Mouse (Mus musculus): ENCODE measurements around the gene March10. TPM values are rescaled to one million over a fixed set of nuclear protein-coding genes. Genes with fewer than 3 reads are reported as not detected.

March10 gene
- 0.38 TPM in 1 of 2 replicates, not detected in the other for polyA plus RNA-seq (2015; fragmentation: Nextera tagmentation; extraction: Ambion mirVana)

DNA sequence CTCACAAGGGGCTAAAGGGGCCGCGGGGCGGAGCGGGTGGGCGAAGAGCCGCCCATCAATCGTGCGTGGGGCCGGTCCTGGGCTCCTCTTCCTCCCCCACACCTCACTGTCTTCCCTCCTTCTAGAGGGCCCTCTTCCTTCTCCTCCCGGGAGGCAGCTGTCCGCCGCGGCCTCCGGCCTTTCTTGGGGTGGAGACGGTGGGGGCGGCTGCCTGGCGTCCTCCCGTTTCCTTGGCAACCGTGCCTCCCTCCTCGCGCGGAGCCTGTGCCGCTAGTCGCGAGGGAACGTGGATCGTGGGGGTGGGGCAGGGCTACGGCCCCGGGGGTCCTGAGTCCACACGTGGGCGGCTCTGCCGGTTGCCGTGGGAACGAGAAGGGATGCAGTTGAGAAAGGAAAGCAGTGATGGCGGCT is at the start of gene March10:
Gene March10 (minus strand): TSS at position 239 of the 411 bp plus-strand sequence.
- peak within 1 kb of the TSS; percentile 61 for H3K4me2 ChIP-seq (ENCODE audit: low read depth, low read length)
- H3K9me3 ChIP-seq (ENCODE audit: control insufficient read depth, low read length): no peaks in the 10 kb centered on the region
- H3K9ac ChIP-seq (ENCODE audit: low read length): peak within 1 kb of the TSS; percentile 4; the same call in 1 of the 2 replicates
- peaks cover 4% of the 10 kb centered on the region; the same call in 1 of the 2 replicates for H3K4me1 ChIP-seq (replicated peaks; ENCODE audit: control insufficient read depth, insufficient read depth, low read length)
- H3K27me3 ChIP-seq (ENCODE audit: control insufficient read depth, insufficient read depth, low read depth, low read length): peaks cover 2% of the 10 kb centered on the region; the same call in 1 of the 2 replicates
- no peaks in the 10 kb centered on the region for H3K36me3 ChIP-seq (ENCODE audit: control insufficient read depth, insufficient read depth, low read length)
- ATAC-seq (ENCODE audit: low read depth): peak; percentile 45; the same call in 1 of the 2 replicates
- WGBS: 3% methylated on average over 35 of the region's 35 CpGs
- H3K27ac ChIP-seq (ENCODE audit: low read length): no peak within 1 kb of the TSS
- peak within 1 kb of the TSS; percentile 44 for H3K4me3 ChIP-seq (ENCODE audit: low read length)

DNA sequence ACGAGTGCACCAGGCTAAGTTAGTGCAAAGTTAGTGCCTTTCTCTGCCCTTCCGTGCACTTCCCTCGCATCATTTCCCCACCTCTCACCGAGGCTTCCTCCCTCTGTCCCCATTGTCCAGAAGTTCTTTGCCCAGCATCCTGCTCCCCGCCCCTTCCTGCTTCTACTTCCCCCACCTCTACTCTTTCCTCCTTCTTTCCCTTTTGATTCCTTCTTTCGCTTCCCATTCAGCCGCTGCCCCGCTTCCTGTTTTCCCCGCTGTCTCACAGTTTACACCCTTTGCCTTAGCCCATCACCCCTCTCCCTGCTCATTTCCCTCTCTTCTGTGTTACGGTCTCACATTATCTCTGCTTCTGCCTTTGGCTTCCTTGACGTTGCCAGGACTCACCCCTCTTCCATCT is 49.8 kb upstream of the March10 start:
- 59% methylated on average over 11 of the region's 11 CpGs for WGBS

DNA sequence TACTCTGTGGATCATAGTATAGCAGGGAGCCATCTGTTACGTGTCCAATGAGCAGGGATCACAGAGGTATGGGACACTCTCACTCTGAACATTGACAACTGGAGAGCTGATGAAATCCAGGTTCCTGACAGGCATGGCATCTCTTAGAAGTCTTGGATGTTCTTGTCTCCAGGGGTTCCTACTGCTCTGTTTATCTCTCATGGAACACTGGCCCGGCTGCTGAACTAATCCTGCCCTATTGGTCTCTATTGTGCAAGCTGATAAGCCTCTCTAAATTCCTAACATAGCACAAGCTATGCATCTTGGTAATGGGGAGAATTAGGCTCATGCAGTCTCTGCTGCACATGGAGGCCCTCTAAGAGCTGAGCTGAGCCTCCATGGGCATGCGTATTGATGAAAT is 48.5 kb upstream of the March10 start:
- Histone ChIP-seq H3K27me3 (ENCODE audit: control insufficient read depth, insufficient read depth, low read depth, low read length) (no peaks in the 10 kb centered on the region), H3K36me3 (ENCODE audit: control insufficient read depth, insufficient read depth, low read length) (no peaks in the 10 kb centered on the region), H3K9ac (ENCODE audit: low read length) (no peak overlapping the region), H3K4me2 (ENCODE audit: low read depth, low read length) (no peak overlapping the region), H3K4me3 (ENCODE audit: low read length) (no peak overlapping the region), H3K27ac (ENCODE audit: low read length) (0 out of 2 replicates have a peak overlapping the region, but pooled peaks have one; percentile 28), H3K4me1 (replicated peaks; ENCODE audit: control insufficient read depth, insufficient read depth, low read length) (peaks cover 33% of the 10 kb centered on the region), H3K9me3 (ENCODE audit: control insufficient read depth, low read length) (no peaks in the 10 kb centered on the region)
- peak; percentile 13; the same call in 1 of the 2 replicates for ATAC-seq (ENCODE audit: low read depth)
- WGBS: 46% methylated on average over 3 of the region's 3 CpGs

More for the DNA sequence above, 49.8 kb upstream of the March10 start:
- H3K9me3 ChIP-seq (ENCODE audit: control insufficient read depth, low read length): no peaks in the 10 kb centered on the region
- peaks cover 33% of the 10 kb centered on the region for H3K4me1 ChIP-seq (replicated peaks; ENCODE audit: control insufficient read depth, insufficient read depth, low read length)
- H3K27ac ChIP-seq (ENCODE audit: low read length): peak overlapping the region; percentile 48
- H3K4me3 ChIP-seq (ENCODE audit: low read length): no peak overlapping the region
- no peaks in the 10 kb centered on the region for H3K27me3 ChIP-seq (ENCODE audit: control insufficient read depth, insufficient read depth, low read depth, low read length)
- H3K4me2 ChIP-seq (ENCODE audit: low read depth, low read length): no peak overlapping the region
- no peak overlapping the region for H3K9ac ChIP-seq (ENCODE audit: low read length)
- no peak for ATAC-seq (ENCODE audit: low read depth)
- no peaks in the 10 kb centered on the region for H3K36me3 ChIP-seq (ENCODE audit: control insufficient read depth, insufficient read depth, low read length)

DNA sequence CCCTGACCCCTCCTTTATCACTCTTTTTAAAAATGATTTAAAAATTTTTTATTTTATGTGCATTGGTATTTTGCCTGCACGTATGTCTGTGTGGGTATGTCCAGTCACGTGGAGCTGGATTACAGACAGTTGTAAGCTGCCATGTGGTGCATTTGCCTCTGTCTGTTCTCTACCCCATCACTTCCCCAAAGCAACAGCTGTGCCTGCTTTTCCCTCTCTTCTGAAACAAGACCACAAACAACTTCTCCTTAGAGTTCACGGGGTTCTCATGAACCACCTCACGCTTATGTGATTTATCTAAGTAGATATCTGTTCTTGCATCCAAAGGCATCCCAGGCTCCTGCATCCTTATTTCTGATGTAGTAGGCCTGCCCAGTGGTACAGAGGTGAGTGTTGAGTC is 45.8 kb upstream of the March10 start:
- Histone ChIP-seq H3K36me3 (ENCODE audit: control insufficient read depth, insufficient read depth, low read length) (no peaks in the 10 kb centered on the region), H3K4me2 (ENCODE audit: low read depth, low read length) (no peak overlapping the region), H3K9ac (ENCODE audit: low read length) (no peak overlapping the region), H3K9me3 (ENCODE audit: control insufficient read depth, low read length) (no peaks in the 10 kb centered on the region), H3K4me1 (replicated peaks; ENCODE audit: control insufficient read depth, insufficient read depth, low read length) (peaks cover 21% of the 10 kb centered on the region), H3K27ac (ENCODE audit: low read length) (no peak overlapping the region), H3K4me3 (ENCODE audit: low read length) (no peak overlapping the region), H3K27me3 (ENCODE audit: control insufficient read depth, insufficient read depth, low read depth, low read length) (no peaks in the 10 kb centered on the region)
- ATAC-seq (ENCODE audit: low read depth): no peak
- 70% methylated on average over 4 of the region's 4 CpGs for WGBS

DNA sequence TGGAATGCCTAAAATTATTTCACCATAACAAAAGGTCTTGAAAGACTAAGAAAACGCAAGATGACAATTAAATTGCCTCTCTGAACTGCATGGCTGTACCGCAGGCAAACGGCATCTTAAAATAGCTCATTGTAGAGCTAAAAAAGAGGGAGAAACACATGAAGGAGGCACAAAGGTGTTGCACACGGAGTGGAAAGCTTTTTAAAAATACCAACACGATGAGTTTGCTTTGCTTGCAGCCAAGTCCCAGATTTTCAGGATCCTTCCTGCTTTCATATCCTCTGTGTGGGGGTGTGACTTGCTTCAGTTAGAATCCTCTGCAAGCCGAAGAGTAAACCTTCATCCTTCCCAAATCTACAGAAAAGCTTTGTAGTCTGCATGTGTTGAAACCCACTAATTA is 41.0 kb upstream of the March10 start:
- Histone ChIP-seq H3K36me3 (ENCODE audit: control insufficient read depth, insufficient read depth, low read length) (no peaks in the 10 kb centered on the region), H3K9ac (ENCODE audit: low read length) (no peak overlapping the region), H3K27ac (ENCODE audit: low read length) (no peak overlapping the region), H3K9me3 (ENCODE audit: control insufficient read depth, low read length) (no peaks in the 10 kb centered on the region), H3K4me1 (replicated peaks; ENCODE audit: control insufficient read depth, insufficient read depth, low read length) (peaks cover 2% of the 10 kb centered on the region), H3K4me3 (ENCODE audit: low read length) (no peak overlapping the region), H3K4me2 (ENCODE audit: low read depth, low read length) (no peak overlapping the region), H3K27me3 (ENCODE audit: control insufficient read depth, insufficient read depth, low read depth, low read length) (no peaks in the 10 kb centered on the region)
- 68% methylated on average over 6 of the region's 6 CpGs for WGBS
- no peak for ATAC-seq (ENCODE audit: low read depth)

DNA sequence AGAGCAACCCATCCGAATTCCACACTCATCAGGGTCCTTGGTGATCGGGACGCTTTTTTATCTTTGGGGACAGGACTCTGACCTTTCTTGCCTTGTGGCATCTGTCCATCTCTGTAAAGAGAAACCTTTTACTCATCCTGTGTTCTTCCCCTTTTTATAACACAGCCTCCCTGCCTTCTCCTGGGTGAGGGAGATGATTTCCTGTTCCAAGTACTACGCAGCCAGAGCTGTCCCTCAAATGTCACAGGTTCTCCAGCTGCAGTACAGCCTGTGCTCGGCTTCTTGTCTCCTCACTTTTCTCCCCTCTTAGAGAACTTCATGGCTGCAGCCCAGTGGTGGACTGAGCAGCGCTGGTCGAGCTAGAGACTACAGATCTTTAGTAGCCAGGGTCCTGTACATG is 40.1 kb upstream of the March10 start:
- ATAC-seq (ENCODE audit: low read depth): no peak
- no peaks in the 10 kb centered on the region for H3K27me3 ChIP-seq (ENCODE audit: control insufficient read depth, insufficient read depth, low read depth, low read length)
- H3K36me3 ChIP-seq (ENCODE audit: control insufficient read depth, insufficient read depth, low read length): no peaks in the 10 kb centered on the region
- no peak overlapping the region for H3K4me2 ChIP-seq (ENCODE audit: low read depth, low read length)
- 46% methylated on average over 7 of the region's 7 CpGs for WGBS
- no peak overlapping the region for H3K4me3 ChIP-seq (ENCODE audit: low read length)
- H3K9me3 ChIP-seq (ENCODE audit: control insufficient read depth, low read length): no peaks in the 10 kb centered on the region
- H3K9ac ChIP-seq (ENCODE audit: low read length): no peak overlapping the region
- H3K4me1 ChIP-seq (replicated peaks; ENCODE audit: control insufficient read depth, insufficient read depth, low read length): peaks cover 2% of the 10 kb centered on the region
- H3K27ac ChIP-seq (ENCODE audit: low read length): no peak overlapping the region

DNA sequence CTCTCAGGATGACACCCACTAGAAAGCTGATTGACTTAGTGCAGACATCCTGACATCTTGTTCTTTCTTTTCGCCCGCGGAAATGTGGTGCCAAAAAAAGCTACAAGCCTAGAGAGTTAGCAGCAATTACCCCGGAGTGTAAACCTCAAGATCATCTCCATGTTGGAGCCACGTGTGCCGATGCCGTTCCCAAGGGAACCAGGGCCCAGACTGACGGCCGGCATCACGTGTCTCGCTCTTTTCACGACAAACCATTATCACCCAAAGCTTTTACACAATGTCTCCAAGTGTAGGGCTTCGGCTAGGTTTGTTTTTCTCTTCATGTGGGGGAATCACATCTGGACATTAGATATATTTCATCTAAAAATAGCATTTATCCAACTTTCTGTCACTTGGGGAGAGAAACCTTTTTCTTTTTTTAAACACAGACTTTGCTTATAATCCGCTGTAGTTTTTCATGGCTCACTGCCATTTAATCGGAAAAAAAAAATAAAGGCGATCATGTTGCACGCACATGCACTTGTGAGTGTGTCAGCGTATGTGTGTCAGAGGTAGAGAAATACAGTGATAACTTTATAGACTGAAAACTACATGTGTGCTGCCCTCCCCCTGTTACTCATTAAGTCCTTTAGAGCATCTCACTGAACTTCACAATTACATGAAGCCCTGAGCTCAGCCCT is 39.2 kb upstream of the March10 start:
- H3K9me3 ChIP-seq (ENCODE audit: control insufficient read depth, low read length): no peaks in the 10 kb centered on the region
- no peaks in the 10 kb centered on the region for H3K27me3 ChIP-seq (ENCODE audit: control insufficient read depth, insufficient read depth, low read depth, low read length)
- no peak overlapping the region for H3K9ac ChIP-seq (ENCODE audit: low read length)
- peaks cover 2% of the 10 kb centered on the region for H3K4me1 ChIP-seq (replicated peaks; ENCODE audit: control insufficient read depth, insufficient read depth, low read length)
- H3K4me3 ChIP-seq (ENCODE audit: low read length): no peak overlapping the region
- no peak for ATAC-seq (ENCODE audit: low read depth)
- no peak overlapping the region for H3K27ac ChIP-seq (ENCODE audit: low read length)
- H3K36me3 ChIP-seq (ENCODE audit: control insufficient read depth, insufficient read depth, low read length): no peaks in the 10 kb centered on the region
- 44% methylated on average over 18 of the region's 18 CpGs for WGBS
- peak overlapping the region; percentile 31 for H3K4me2 ChIP-seq (ENCODE audit: low read depth, low read length)

DNA sequence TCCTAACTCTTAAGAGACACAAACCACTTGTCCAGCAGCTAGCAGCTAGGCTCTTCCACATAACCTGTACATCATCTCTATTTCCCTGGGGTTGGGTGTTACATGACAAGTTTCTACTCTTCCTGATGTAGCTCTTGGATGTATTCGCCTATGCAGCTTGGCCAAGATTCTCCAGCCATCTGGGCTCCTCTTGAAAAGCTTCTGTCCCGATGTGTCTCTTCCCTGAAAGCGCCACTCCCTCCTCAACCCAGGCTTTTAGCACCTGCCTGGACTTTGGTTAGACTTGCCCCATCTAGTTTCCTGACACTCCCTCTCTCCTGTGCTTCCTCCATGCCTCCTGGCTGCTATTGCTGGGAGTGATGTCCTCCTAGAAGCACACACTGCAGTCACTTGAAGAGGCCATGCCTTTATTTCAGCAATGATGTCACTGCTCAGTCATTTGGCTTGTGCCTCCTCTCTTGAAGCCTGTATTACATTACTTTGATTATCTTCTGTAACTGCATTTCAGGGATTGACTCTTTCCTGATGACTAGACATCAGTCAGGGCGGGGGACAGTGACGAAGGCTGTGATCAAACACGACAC is 38.3 kb upstream of the March10 start:
- 74% methylated on average over 6 of the region's 6 CpGs for WGBS
- Histone ChIP-seq H3K9ac (ENCODE audit: low read length) (no peak overlapping the region), H3K4me2 (ENCODE audit: low read depth, low read length) (no peak overlapping the region), H3K4me3 (ENCODE audit: low read length) (no peak overlapping the region), H3K36me3 (ENCODE audit: control insufficient read depth, insufficient read depth, low read length) (no peaks in the 10 kb centered on the region), H3K27ac (ENCODE audit: low read length) (no peak overlapping the region), H3K9me3 (ENCODE audit: control insufficient read depth, low read length) (no peaks in the 10 kb centered on the region), H3K27me3 (ENCODE audit: control insufficient read depth, insufficient read depth, low read depth, low read length) (no peaks in the 10 kb centered on the region), H3K4me1 (replicated peaks; ENCODE audit: control insufficient read depth, insufficient read depth, low read length) (peaks cover 2% of the 10 kb centered on the region)
- ATAC-seq (ENCODE audit: low read depth): 0 out of 2 replicates have a peak, but pooled peaks have one; percentile 34

DNA sequence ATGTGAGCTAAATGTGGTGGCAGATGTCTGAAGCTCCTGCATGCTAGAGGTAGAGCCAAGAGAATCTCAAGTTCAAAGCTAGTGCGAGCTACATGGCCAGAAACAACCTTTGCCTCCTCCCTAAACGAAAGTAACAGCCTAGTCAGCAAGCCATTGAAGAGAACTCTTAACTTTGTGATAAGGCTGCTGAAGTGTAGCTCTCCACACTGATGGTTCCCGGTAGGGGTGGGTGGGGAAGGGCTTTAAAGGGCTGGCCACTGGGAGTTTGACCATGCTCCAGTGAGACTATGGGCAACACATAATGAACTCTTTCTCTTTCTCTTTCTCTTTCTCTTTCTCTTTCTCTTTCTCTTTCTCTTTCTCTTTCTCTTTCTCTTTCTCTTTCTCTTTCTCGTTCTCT is 35.9 kb upstream of the March10 start:
- 50% methylated on average over 4 of the region's 4 CpGs for WGBS
- Histone ChIP-seq H3K4me3 (ENCODE audit: low read length) (no peak overlapping the region), H3K4me2 (ENCODE audit: low read depth, low read length) (no peak overlapping the region), H3K4me1 (replicated peaks; ENCODE audit: control insufficient read depth, insufficient read depth, low read length) (peaks cover 2% of the 10 kb centered on the region), H3K27ac (ENCODE audit: low read length) (no peak overlapping the region), H3K36me3 (ENCODE audit: control insufficient read depth, insufficient read depth, low read length) (no peaks in the 10 kb centered on the region), H3K9ac (ENCODE audit: low read length) (no peak overlapping the region), H3K9me3 (ENCODE audit: control insufficient read depth, low read length) (no peaks in the 10 kb centered on the region), H3K27me3 (ENCODE audit: control insufficient read depth, insufficient read depth, low read depth, low read length) (no peaks in the 10 kb centered on the region)
- peak; percentile 68; the same call in 1 of the 2 replicates for ATAC-seq (ENCODE audit: low read depth)
